Mouse (Mus musculus) olfactory bulb, adult 2 months (tissue): Measurements from ENCODE around the gene Phxr2. TPM values are rescaled to one million over a fixed set of nuclear protein-coding genes. Genes with fewer than 3 reads are reported as not detected.

Experiments used
- H3K27ac ChIP-seq: fragments of 200-500 bp; 2 replicates; pipeline ENCODE4 v1.5.1; 2012; ENCODE audit warnings: low read depth, low read length; ENCODE audit not compliant: insufficient read depth
- H3K4me1 ChIP-seq: fragments of 200-500 bp; 2 replicates; pipeline ENCODE4 v1.6.1; 2012; ENCODE audit warnings: low read length; ENCODE audit not compliant: control insufficient read depth, insufficient read depth
- H3K4me3 ChIP-seq: fragments of 200-500 bp; 2 replicates; pipeline ENCODE4 v1.5.1; 2012; ENCODE audit warnings: mild to moderate bottlenecking, low read depth, low read length, moderate library complexity; ENCODE audit not compliant: insufficient read depth
- CTCF ChIP-seq: fragments of 200-500 bp; IDR thresholded peaks from 2 replicates; pipeline ENCODE4 v1.5.1; 2012; ENCODE audit warnings: low read depth, mild to moderate bottlenecking, low read length, moderate library complexity; ENCODE audit not compliant: insufficient read depth
- POLR2A ChIP-seq: fragments of 200-500 bp; IDR thresholded peaks from 2 replicates; pipeline ENCODE4 v1.6.1; 2012; ENCODE audit warnings: mild to moderate bottlenecking, low read depth, low read length, moderate library complexity; ENCODE audit not compliant: insufficient read depth
- WGBS: fragments of 180-500 bp; shearing (Covaris S2); methylation state at CpG from one replicate; pipeline ENCODE4 v1.1.7; 2018; 5-methylcytosine and 5-hydroxymethylcytosine counted together
- polyA plus RNA-seq: library from polyadenylated mRNA; stranded (reverse); fragments of >200 nt; gene quantifications from 2 replicates; pipeline ENCODE4 v1.2.4, GENCODE M21; 2012; ENCODE audit warnings: low replicate concordance; ENCODE audit not compliant: missing spikeins, insufficient read depth, insufficient read length

Phxr2 gene
- polyA plus RNA-seq, 1 experiment, result not detected

GRCm38 (mm10) chr10:99108431-99108982 is 17.6 kb downstream of the Phxr2 start:
- Histone ChIP-seq H3K27ac (no peak overlapping the region), H3K4me3 (peak overlapping the region; percentile 95), H3K4me1 (peaks cover 12% of the 10 kb centered on the region; the same call in 1 of the 2 replicates)
- 45% methylated on average over 12 of the region's 12 CpGs for WGBS
- no peak for TF ChIP-seq POLR2A

- 0% methylated on average over 22 of the region's 22 CpGs for WGBS
- H3K27ac ChIP-seq, result peak within 1 kb of the TSS; percentile 74
- peaks cover 12% of the 10 kb centered on the region; the same call in 1 of the 2 replicates for H3K4me1 ChIP-seq
- TF ChIP-seq CTCF (no peak), POLR2A (no peak)
- peak within 1 kb of the TSS; percentile 95 for H3K4me3 ChIP-seq
Observed at GRCm38 (mm10) chr10:99107964-99108363, 18.2 kb downstream of the Phxr2 start, which contains the start of gene Galnt4. Gene Galnt4, plus strand, starts transcription at chr10:99108159.

- WGBS, result under 1% methylated on average over 106 of the region's 106 CpGs
- peak within 1 kb of the TSS; percentile 92 for H3K27ac ChIP-seq
- TF ChIP-seq CTCF (no peak), POLR2A (peak; percentile 20; the same call in 1 of the 2 replicates)
Observed at GRCm38 (mm10) chr10:99106703-99107631, 19.2 kb downstream of the Phxr2 start, which contains the start of gene Poc1b. Gene Poc1b, plus strand, starts transcription at chr10:99107036.

GRCm38 (mm10) chr10:99106311-99106702 is 19.8 kb downstream of the Phxr2 start:
- Histone ChIP-seq H3K4me3 (peak overlapping the region; percentile 95), H3K4me1 (peaks cover 11% of the 10 kb centered on the region; the same call in 1 of the 2 replicates), H3K27ac (no peak overlapping the region)
- TF ChIP-seq CTCF, result no peak
- WGBS, result 8% methylated on average over 8 of the region's 8 CpGs

More at GRCm38 (mm10) chr10:99106703-99107631, 19.2 kb downstream of the Phxr2 start, which contains the start of gene Poc1b:
- Histone ChIP-seq H3K4me3 (peak within 1 kb of the TSS; percentile 95), H3K4me1 (peaks cover 12% of the 10 kb centered on the region; the same call in 1 of the 2 replicates)

DNA sequence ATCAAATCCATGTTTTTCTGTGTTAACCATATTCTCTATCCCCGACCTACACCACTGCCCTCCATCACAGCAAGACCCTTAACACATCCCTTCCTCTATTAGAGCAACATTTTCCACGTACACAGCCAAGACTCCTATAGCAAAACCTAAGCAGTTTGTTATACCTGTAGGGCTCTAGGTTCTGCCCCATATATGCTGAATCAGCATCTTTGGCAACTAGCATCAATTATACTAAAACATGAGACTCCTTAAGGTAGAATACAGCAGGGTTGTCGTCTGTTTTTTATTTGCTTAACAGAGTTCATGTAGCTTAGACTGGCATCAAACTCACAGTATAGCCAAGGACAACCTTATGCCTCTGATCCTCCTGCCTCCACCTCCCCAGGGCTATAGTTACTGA is 20.6 kb downstream of the Phxr2 start:
- 76% methylated on average over 3 of the region's 3 CpGs for WGBS
- Histone ChIP-seq H3K27ac (no peak overlapping the region), H3K4me1 (peaks cover 8% of the 10 kb centered on the region; the same call in 1 of the 2 replicates), H3K4me3 (no peak overlapping the region)
- TF ChIP-seq CTCF, result no peak
- TF ChIP-seq POLR2A, result no peak

DNA sequence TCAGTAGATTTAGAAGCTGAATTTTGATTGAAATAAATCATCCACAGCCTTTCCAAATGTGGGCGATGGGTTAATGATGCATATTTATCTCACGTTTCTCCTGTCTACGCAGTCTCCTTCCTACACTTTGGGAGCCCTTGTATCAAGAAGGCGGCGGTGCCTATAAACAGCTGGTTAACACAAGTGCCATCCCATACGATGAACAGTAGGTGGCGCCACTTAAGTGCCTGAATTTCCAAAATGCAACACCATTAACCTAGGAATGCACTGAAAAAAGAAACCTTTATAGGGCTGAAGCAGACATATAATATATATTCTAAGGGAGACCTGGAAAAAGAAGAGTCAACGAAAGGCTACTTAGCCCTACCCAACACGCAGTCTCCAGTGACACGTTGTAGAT is 28.8 kb downstream of the Phxr2 start:
- Histone ChIP-seq H3K27ac (no peak overlapping the region), H3K4me3 (no peak overlapping the region), H3K4me1 (no peaks in the 10 kb centered on the region)
- TF ChIP-seq POLR2A, result no peak
- TF ChIP-seq CTCF, result no peak
- 60% methylated on average over 10 of the region's 10 CpGs for WGBS

- no peak overlapping the region for H3K27ac ChIP-seq
- 88% methylated on average over 2 of the region's 2 CpGs for WGBS
- no peaks in the 10 kb centered on the region for H3K4me1 ChIP-seq
- TF ChIP-seq POLR2A, result no peak
- no peak for TF ChIP-seq CTCF
- no peak overlapping the region for H3K4me3 ChIP-seq
Observed at GRCm38 (mm10) chr10:99095114-99095513, 31.0 kb downstream of the Phxr2 start.

GRCm38 (mm10) chr10:99093364-99093763 is 32.8 kb downstream of the Phxr2 start:
- H3K4me1 ChIP-seq, result no peaks in the 10 kb centered on the region
- no peak overlapping the region for H3K27ac ChIP-seq
- 86% methylated on average over 2 of the region's 2 CpGs for WGBS
- no peak overlapping the region for H3K4me3 ChIP-seq
- TF ChIP-seq POLR2A (no peak), CTCF (no peak)

- H3K4me3 ChIP-seq, result no peak overlapping the region
- H3K27ac ChIP-seq, result no peak overlapping the region
- peaks cover 2% of the 10 kb centered on the region for H3K4me1 ChIP-seq
- TF ChIP-seq CTCF (no peak), POLR2A (no peak)
- WGBS, result 78% methylated on average over 6 of the region's 6 CpGs
Observed at GRCm38 (mm10) chr10:99089906-99090305, 36.2 kb downstream of the Phxr2 start.
